Mouse (Mus musculus) frontal cortex, adult 2 months (tissue): Measurements from ENCODE around the gene Rnd2. TPM values are rescaled to one million over a fixed set of nuclear protein-coding genes. Genes with fewer than 3 reads are reported as not detected.
"Not testable (repeated sequence)": the region's sequence is repeated elsewhere in the genome, so short reads cannot be mapped to it uniquely, and the experiment has no call there.

Experiments used
- DNase-seq, 2 experiments: peaks; one replicate each; pipeline ENCODE4 v3.0.0; 2022; ENCODE audit warnings: low spot score in 1 of 2; ENCODE audit errors: extremely low spot score in 1 of 2
- polyA plus RNA-seq: library from polyadenylated mRNA; depleted of rRNA; stranded (reverse); fragments of >200 nt; gene quantifications from 2 replicates; pipeline ENCODE4 v1.2.3, GENCODE M21; 2012

The Rnd2 gene
- polyA plus RNA-seq, 1 experiment: 155 TPM

DNA sequence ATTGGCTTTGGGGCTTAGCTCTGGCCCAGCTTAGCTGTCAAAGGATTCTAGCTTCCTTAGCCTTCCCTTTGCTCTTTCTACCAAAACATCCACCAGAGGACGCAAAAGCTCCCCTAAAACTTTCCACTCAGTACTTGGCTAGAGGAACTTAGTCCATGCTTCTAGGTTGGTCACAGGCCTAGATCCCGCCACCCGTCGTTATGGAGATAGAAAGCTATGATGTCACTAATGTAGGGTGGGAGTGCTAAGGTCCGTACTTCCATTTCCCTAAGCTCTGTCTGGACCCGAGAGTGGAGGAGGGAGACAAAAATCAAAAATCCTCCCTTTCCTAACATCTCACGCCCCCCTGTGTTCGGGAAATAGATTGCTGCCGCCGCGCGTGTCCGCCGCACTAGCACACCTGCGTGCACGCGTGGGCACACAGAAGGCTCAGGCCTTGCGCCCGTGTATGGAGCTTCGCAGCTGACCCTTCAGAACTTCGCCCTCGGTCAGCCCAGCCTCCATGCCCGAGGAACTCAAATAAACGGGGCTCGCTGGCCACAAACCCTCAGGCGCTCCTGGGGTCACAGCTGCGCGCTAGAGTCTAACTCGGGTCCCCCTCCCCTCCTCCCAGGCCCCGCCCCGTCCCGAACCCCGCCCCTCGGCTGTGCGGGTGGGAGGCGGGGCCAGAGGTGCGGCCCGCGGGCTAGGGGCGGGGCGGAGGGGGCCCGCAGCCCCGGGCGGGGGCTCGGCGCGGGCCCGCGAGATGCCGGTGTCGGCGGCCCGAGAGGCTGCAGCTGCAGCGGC lies 2.9 kb downstream of the Rnd2 start:
- peak; percentile 41 to 81 for DNase-seq

DNA sequence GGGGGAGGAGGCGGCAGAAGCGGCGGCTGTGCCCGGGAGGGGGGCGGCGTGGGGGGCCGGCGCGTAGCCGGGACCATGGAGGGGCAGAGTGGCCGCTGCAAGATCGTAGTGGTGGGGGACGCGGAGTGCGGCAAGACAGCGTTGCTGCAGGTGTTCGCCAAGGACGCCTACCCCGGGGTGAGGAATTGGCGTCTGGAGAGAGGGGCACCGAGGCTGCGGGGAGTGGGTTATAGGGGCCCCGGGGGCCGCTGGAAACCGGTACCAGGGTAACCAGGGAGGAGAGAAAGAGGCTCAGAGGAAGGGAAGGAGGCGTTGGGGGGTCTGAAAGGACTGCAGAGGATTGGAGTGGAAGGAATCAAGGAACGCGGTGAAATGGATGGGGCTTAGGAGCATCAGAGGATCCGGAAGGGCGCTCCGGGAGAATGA lies 3.5 kb downstream of the Rnd2 start:
- DNase-seq: no peak

- no peak for DNase-seq
Observed at GRCm38 (mm10) chr11:101468731-101469130, 3.9 kb downstream of the Rnd2 start.

DNA sequence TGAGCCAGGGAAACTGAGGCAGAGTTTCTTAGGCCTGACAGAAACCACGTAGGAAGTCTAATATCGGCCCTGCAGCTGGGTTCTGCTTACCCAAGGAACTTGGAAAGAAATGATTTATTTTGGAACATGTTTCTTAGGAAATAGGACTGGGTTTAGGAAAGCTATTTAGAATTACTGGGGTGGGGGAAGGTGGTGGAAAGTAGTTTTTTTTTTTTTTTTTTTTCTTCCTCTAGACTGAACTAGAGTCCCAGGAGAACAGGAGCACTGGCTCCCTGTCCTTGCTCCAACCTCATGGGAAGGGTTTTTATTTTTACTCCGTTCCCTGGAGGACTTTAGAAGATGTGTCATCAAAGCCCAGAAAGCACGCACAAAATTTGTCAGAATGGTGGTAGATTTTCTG lies 4.4 kb downstream of the Rnd2 start:
- no peak for DNase-seq

- no peak for DNase-seq
Observed at GRCm38 (mm10) chr11:101470206-101470605, 5.4 kb downstream of the Rnd2 start.

- DNase-seq: no peak
Observed at GRCm38 (mm10) chr11:101471926-101472325, 7.1 kb downstream of the Rnd2 start.

DNA sequence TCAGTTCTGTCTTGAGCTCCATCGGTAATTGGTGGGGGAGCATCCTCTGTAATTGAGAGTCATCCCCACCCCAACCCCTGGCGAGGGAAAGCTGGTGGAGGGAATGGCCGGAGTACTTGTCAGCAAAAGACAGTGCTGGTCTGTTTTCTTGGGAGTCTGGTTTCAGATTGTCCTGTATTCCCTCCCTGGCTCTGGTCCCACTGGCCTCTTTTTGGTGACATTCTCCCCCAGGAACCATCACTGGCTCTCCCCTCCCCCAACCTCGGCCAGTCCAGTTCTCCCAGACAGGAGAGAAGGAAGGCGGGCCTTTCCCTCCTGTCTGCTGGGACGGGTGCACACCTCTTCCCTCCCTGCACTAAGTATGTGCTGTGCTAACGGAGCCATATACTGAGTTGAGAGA lies 7.5 kb downstream of the Rnd2 start:
- no peak for DNase-seq

GRCm38 (mm10) chr11:101473686-101474085 lies 8.9 kb downstream of the Rnd2 start:
- DNase-seq: not testable (repeated sequence)

GRCm38 (mm10) chr11:101474298-101474697 lies 9.5 kb downstream of the Rnd2 start:
- DNase-seq: no peak

DNA sequence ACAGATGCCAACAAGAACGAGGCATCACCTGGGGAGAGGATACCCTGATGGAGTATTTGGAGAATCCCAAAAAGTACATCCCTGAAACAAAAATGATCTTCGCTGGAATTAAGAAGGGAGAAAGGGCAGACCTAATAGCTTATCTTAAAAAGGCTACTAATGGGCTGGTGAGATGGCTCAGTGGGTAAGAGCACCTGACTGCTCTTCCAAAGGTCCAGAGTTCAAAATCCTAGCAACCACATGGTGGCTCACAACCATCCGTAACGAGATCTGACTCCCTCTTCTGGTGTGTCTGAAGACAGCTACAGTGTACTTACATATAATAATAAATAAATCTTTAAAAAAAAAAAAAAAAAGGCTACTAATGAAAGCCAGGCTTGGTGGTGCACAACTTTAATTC lies 11.6 kb downstream of the Rnd2 start:
- not testable (repeated sequence) for DNase-seq

GRCm38 (mm10) chr11:101477194-101477551 lies 12.4 kb downstream of the Rnd2 start:
- no peak for DNase-seq

DNA sequence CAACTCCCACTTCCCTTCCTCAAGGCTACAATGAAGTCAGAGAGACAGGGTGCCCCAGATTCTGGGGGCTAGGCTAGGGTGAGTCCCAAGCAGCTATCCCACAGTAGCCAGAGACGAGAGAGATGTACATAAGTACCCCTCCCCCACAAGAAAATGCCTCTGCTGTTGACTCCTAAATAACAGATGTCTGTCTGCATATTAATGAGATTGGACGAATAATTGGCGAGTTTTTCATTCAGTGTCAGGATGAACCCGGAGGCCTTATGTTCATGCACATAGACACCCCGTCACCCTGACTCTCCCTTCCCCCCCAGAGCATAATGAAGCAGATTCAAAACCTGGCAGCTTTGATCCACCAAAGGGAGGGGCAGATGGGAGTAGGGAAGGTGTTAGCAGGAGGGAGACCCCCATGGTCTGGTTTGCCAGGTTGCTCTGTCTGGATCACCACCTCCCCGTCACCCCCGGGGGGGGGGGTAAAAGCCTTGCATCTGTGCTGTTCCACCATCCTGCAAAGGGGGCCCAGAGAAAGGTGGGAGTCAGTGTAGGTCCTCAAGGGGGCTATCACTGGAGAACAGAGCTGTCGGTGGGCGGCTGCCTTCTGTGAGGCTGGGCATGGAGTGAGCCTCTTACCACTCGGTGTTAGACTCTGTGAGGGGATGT lies 12.9 kb downstream of the Rnd2 start:
- DNase-seq: no peak

GRCm38 (mm10) chr11:101479171-101479635 lies 14.4 kb downstream of the Rnd2 start:
- no peak for DNase-seq

GRCm38 (mm10) chr11:101480912-101481311 lies 16.1 kb downstream of the Rnd2 start:
- DNase-seq: no peak

- DNase-seq: no peak
Observed at GRCm38 (mm10) chr11:101483804-101484203, 19.0 kb downstream of the Rnd2 start.

- DNase-seq: no peak
Observed at GRCm38 (mm10) chr11:101484245-101484644, 19.4 kb downstream of the Rnd2 start.

DNA sequence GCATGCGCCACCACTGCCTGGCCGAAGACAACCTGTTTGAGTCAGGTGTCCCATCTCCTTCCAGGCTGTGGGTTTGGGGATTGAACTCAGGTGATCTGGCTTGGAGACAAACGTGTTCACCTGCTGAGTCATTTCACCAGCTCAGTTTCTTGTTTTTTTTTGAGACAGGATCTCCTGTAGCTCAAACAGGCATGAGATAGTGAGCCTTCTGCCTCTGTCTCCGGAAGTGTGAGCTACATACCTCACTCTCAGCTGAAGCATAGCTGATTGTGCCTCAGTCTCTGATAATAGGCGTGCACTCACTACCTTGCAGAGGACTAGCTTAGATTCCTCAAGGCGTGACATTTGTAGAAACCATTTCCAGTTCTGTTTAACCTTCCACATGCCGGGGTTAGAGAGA lies 20.0 kb downstream of the Rnd2 start:
- no peak for DNase-seq

DNA sequence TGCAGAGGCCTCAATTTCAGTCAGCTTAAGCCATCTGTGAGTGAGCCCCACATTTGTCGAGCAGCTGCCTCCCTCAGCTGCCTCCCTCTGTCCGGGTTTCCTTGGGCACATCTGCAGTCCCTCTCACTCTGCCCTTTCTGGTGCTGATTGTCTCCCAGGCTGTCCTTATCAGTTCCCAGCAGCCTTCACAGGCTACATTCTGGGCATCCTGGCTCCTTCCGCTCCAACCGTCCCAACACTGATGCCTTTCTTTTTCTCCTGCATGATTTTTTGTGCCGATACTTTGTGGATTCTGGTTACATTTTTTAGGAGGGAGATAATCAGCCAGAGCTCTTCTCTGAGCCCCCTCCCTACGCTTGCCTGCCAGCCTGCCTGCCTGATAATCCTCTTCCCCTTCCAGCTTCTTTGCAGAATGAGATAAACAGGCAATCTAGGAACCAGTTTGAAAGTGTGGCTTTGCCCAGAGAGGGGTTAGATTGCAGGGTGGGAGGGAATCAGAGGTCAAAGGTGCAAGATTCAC lies 20.8 kb downstream of the Rnd2 start:
- DNase-seq: no peak

GRCm38 (mm10) chr11:101486126-101486525 lies 21.3 kb downstream of the Rnd2 start:
- DNase-seq: no peak

DNA sequence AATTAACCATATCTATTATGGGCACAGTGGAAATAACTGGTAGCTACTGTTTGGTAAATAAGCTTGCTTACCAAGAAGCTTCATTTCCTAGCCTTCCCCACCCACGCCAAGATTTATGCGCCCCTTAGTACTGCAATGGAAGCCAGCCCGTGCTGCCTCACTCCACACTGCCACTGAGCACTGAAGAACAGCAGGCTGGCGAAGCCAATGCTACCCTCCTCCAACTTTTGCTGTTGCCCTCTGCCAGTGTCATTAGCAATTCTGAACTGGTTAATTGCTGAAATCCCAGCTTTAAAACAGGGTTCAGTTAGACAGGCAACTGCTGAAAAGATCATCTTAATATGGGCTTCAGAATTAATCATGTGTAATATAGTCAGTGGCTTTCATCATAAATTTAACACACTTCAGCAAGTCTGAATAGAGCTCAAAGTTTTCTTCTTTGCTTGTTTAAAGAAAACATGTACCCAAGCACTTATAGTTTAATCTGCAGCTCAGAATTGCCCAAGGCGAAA lies 41.5 kb downstream of the Rnd2 start:
- peak in 1 of 2 experiments; percentile 15 for DNase-seq

- no peak for DNase-seq
Observed at GRCm38 (mm10) chr11:101507090-101507489, 42.3 kb downstream of the Rnd2 start.

- peak in 1 of 2 experiments; percentile 31 for DNase-seq
Observed at GRCm38 (mm10) chr11:101518937-101519336, 54.1 kb downstream of the Rnd2 start.
